Mouse (Mus musculus): ENCODE data around the gene Nell1. TPM values are rescaled to one million over a fixed set of nuclear protein-coding genes. Genes with fewer than 3 reads are reported as not detected.

Nell1 gene
- total RNA-seq, 2 experiments from 2014 or later, result 0.10 to 0.60 TPM

DNA sequence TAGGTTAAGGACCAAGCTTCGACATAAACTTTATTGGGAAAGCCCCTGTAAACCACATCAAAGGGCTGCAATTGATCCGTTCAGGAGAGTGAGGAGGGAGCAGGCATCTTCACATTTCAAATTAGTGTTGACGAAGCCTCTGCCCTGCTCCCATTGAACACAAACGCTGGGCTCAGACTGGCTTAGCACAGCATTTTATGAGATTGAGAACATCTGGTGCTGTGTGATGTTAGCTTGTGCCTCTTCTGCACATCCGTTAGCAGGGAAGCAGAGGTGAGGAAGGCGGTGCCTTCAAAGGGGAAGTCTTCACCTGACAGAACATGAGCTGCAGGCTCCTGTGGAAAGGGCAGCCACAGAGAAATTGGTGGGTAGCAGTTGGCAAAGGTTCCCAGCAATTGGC is 66.4 kb downstream of the Nell1 start:
- DNase-seq (ENCODE audit: low spot score in 2 of 2), result no peak

DNA sequence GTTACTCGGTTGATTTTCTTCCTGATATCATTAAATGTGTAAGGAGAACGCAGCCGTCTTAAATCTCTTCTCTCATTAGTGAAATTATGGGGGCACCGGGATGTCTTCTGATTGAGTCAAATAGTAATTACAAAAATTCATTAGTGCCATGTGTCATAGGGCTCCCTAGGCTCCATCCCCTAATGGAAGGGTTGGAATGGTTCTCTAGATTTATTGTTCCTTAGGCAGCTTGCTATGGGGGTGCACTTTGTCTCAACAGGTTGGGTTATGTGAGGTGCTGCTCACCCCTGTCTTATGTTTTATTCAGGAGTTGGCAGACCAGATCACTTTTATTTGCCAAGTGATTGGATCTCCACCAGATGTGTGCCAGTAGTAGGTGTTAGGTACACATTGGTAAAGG is 75.5 kb downstream of the Nell1 start:
- no peak for DNase-seq (ENCODE audit: low spot score in 2 of 2)

DNA sequence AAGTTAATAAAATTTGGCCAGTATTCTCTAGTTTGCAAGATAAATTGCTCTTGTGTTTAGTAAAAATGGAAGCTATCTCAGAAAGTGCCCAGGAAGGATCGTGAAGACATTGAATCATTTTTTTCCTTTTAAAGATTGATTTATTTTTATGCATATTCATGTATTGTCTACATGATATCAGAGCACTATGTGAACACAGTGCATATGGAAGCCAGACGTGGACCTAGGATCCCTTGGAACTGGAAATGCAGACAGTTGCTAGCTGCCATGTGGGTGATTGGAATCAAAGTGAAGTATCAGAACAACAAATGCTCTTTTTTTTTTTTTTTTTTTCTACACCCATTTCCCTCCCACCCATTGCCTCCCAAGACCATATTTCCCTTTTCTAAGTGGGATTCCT is 79.0 kb downstream of the Nell1 start:
- no peak for DNase-seq (ENCODE audit: low spot score in 2 of 2)

DNA sequence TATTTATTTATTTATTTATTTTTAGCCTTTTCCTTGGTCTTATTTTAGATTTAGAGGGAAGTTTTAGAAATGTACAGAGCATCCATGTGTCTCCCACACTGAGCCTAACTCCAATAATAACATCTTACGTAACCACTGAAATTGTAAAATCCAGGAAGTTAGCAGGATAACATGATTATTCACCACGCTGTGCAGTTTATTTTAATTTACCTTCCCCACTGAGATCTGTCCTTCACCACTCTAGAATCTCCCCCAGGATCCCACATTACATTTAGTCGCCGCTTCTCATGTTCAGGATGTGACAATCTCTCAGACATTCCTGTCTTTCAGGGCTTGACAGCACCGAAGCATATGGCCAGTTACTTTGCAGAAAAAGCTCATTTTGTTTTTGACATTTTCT is 119.8 kb downstream of the Nell1 start:
- no peak for DNase-seq (ENCODE audit: low spot score in 2 of 2)

DNA sequence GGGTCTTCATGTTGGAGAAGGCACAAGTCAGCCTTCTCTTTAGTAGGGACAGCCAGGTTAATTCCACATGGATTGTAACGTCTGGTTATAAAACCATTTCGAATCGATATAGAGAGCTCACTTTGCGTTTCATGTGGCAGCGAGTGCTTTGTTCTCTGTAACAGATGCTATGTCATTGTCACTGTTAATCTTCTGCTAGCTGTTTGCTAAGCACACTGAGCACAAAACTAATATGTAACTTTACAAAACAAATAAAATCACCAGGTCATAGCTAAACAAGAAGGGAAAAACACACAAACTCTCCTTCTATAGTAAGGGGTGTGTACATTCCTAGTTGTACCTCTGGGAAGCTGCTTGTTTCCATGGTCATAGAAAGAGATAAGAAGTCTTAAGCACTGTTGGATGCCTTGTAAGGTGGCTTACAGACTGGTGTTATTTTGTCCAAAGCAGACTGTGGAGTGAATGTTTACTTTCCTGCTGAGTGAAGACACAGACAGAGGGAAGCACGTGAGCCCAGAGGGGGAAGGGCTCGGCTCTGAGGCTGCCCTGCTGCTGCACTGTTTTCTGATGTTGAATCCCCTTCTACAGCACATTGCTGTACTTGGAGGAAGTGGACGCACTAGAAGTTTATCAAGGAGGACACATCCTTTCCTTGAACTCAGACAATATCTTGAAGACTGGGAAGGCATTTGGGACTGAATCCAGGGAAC is 131.1 kb downstream of the Nell1 start:
- DNase-seq (ENCODE audit: low spot score in 2 of 2), result no peak

DNA sequence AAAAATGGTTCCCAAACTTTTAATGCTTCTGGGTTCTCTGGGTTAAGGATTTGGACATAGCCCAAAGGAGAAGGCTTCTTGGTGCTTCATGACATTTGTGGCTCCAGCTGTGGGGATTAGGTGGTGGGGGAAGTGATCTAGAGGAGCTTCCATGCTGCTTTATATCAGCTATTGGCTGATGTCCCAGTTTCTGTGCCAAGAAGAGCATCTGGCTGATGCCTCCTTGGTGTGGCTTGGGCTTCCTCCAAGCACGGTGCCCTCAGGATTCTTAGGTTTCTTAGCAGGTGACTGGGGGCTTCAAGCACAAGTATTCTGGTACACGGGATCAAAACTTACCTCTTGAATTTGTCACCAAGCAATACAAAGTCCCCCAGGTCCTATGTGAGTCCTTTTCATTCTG is 132.6 kb downstream of the Nell1 start:
- DNase-seq (ENCODE audit: low spot score in 2 of 2), result no peak

- no peak for DNase-seq (ENCODE audit: low spot score in 2 of 2)
Measured at GRCm38 (mm10) chr7:50118348-50118747, 143.7 kb downstream of the Nell1 start.

DNA sequence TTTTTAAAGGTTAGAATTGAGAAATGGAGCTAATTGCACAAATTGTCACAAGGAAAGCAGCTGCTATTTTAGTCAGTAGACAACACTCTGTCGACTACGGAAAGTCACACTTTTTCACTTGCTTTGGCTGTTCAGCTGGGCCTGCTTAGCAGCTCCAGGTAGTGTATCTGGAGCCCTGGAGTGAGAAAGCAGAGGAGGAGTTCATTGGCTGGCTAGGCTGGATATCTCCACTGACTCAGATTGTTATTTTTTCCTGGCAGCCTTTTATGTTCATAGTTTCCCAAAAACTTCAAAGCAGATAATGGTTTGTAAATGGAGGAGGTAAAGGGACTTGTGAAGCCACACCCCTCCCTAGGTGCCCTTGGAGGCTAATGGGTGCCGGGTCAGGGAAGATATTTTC is 163.0 kb downstream of the Nell1 start:
- no peak for DNase-seq (ENCODE audit: low spot score in 2 of 2)

GRCm38 (mm10) chr7:50149326-50149725 is 174.7 kb downstream of the Nell1 start:
- no peak for DNase-seq (ENCODE audit: low spot score in 2 of 2)

GRCm38 (mm10) chr7:50150838-50151237 is 176.2 kb downstream of the Nell1 start:
- DNase-seq (ENCODE audit: low spot score in 2 of 2), result no peak

DNA sequence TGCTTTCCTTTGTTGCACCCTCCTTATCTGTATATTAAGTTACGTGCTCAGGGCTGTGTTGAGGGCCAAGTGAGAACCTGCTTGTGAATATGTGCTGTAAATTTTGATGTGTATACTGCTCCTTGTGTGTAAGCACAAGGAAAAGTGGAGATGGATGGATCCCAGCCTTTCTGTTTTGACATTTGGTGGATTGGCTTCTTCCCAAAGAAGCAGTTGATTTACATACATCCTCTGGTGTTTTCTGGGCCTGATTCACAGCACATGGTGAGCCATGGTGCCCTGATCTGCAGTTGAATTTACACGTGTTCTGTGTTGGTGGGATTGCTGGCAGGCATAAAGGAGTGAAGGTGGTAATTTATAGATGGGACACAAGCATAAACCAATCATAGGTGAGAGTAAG is 179.0 kb downstream of the Nell1 start:
- DNase-seq (ENCODE audit: low spot score in 2 of 2), result no peak

GRCm38 (mm10) chr7:50162602-50163001 is 187.9 kb downstream of the Nell1 start:
- no peak for DNase-seq (ENCODE audit: low spot score in 2 of 2)

DNA sequence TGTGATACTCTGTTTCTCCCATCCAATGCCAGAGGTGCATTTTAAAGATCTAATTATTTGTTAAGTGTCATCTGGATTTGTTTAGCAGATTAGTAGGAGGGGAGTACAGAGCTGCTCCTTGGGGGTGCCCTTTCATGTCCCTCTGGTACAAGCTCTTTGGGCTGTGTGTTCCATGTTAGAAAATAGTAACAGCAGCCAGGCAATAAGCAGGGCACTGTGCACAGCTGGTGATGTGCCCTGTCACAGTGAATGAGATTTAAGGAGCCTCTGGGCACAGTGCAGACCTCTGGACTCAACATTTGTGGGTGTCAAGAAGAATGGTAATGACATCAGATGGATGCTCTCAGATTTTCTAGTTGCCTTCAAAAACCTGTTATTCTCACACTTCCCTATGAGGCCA is 194.1 kb downstream of the Nell1 start:
- DNase-seq (ENCODE audit: low spot score in 2 of 2), result no peak

DNA sequence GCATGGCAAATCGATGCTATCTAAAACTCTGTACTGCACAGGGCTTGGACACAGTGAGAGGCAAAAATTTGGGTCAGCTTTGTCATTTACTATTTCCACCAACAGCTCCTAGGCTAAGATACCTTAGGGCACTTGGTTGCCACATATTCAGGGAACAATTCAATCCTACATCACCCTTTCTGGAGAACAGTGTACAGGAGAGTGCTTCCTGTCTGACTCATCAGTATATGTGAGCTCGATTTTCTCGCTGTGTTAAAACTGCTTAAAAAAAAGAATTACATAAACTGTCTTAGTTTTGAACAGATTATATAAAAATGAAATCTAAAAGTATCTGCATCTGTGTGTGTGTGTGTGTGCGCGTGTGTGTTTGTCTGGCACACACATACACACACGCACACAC is 211.6 kb downstream of the Nell1 start:
- no peak for DNase-seq (ENCODE audit: low spot score in 2 of 2)

DNA sequence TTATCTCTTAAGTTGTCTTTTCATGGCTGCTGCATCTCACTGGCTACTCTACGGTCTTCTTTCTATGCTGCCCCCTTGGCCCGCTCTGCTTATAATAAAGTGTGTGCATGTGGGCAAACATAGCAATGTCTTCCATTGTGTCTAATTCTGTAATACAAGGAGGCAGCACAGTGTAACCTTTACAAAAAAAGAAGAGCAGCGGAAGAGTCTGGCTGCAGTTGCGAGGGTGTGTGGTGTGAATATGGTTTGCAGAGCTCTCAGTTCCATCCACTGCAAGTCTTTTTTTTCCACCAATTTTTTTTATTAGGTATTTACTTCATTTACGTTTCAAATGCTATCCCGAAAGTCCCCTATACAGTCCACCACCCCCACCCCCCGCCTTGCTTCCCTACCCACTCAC is 219.3 kb downstream of the Nell1 start:
- no peak for DNase-seq (ENCODE audit: low spot score in 2 of 2)

GRCm38 (mm10) chr7:50195080-50195611 is 220.5 kb downstream of the Nell1 start:
- no peak for DNase-seq (ENCODE audit: low spot score in 2 of 2)

- DNase-seq (ENCODE audit: low spot score in 2 of 2), result no peak
Measured at GRCm38 (mm10) chr7:50205268-50205667, 230.6 kb downstream of the Nell1 start.

DNA sequence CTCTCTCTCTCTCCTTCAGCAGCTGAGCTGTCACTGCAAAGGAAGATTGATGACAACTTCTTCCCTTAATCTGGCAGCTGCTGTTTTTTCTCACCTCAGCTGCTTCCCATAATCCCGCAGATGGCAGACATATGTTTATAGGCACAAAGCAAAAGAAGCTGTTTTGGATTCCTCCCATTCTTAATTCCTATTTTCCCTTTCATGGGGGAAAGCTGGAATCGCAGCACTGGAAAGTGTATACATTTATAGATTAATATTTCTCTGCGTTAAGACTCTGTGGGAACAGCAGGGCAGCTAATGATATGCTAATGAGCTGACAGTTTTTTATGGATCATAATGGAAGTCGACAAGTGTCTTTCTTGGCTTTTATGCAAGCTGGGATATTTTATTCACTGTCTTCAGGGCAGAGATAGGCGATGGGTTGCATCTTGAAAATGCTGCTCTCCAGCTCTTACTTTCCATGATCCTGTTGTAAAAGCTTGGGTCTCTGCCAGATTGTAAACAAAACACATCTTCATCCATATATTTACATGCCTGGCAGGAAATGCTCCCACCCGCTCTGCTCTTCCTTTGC is 236.1 kb downstream of the Nell1 start:
- no peak for DNase-seq (ENCODE audit: low spot score in 2 of 2)

DNA sequence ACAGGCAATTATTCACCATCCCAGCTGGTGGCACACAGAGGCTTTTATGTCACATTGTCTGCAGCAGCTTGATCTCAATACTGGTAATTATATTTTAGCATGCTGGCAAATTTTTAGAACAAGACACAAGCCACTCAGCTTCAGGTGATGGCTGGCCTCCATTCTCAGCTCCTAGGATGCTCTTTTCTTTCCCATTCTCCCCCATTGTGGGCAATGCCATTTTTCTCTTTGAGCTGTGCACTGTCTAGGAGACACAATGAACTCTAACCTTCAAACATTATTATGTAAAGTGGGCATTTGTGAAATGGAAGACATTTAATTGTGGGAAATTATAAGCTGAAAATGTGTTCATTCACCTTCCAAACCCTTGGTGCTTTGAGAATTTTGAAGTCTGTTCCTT is 247.2 kb downstream of the Nell1 start:
- DNase-seq (ENCODE audit: low spot score in 2 of 2), result no peak

- DNase-seq (ENCODE audit: low spot score in 2 of 2), result no peak
Measured at GRCm38 (mm10) chr7:50226621-50227020, 252.0 kb downstream of the Nell1 start.

GRCm38 (mm10) chr7:50228273-50228672 is 253.6 kb downstream of the Nell1 start:
- DNase-seq (ENCODE audit: low spot score in 2 of 2), result no peak

DNA sequence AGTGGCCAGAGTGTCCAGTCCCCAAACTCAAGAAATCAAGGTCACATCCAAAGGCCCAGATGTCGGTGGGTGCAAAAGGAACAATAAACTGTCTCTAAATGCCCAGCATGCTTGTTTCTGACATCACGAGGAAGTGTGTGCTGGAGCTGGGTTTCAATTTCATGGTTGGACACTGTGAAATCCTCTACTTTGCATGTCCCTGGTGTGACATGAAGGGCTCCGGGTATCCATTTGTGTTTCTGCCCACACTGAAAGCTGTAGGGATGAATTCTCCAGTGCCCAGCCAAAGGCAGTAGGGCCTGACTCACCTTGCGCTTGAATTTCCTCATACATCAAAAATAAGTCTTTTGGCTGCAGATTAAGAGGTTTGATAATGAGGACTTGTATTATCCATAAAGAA is 266.5 kb downstream of the Nell1 start:
- DNase-seq (ENCODE audit: low spot score in 2 of 2), result no peak
